Mouse (Mus musculus) adrenal gland, postnatal 36 days (tissue): ENCODE data around the gene Meox1. TPM values are rescaled to one million over a fixed set of nuclear protein-coding genes. Genes with fewer than 3 reads are reported as not detected.
A peak's percentile ranks its signal among the peaks of the same experiment; 100 is the strongest.

Experiments
- DNase-seq, 2 experiments: peaks; one replicate each; pipeline ENCODE4 v3.0.0; 2021; ENCODE audit warnings: mixed read lengths in 1 of 2
- total RNA-seq, 2 experiments: library from RNA; stranded (reverse); gene quantifications; 2 replicates each; pipeline ENCODE4 v1.2.3; 2021

Gene Meox1
- total RNA-seq, 2 experiments from 2014 or later: 3.6 to 6.0 TPM

- DNase-seq: no peak
Measured at GRCm38 (mm10) chr11:101898328-101898727, 4.2 kb upstream of the Meox1 start.

- peak; percentile 58 to 75 for DNase-seq
Measured at GRCm38 (mm10) chr11:101896546-101897361, 2.6 kb upstream of the Meox1 start.

- peak in 1 of 2 experiments; percentile 46 for DNase-seq
Measured at GRCm38 (mm10) chr11:101893560-101893959, 614 bp downstream of the Meox1 start.

GRCm38 (mm10) chr11:101891451-101891850 is 2.7 kb downstream of the Meox1 start:
- DNase-seq: no peak

- no peak for DNase-seq
Measured at GRCm38 (mm10) chr11:101889781-101890180, 4.4 kb downstream of the Meox1 start.

GRCm38 (mm10) chr11:101888820-101889219 is 5.4 kb downstream of the Meox1 start:
- no peak for DNase-seq

GRCm38 (mm10) chr11:101886436-101886835 is 7.7 kb downstream of the Meox1 start:
- no peak for DNase-seq

GRCm38 (mm10) chr11:101885881-101886319 is 8.3 kb downstream of the Meox1 start:
- no peak for DNase-seq

- DNase-seq: no peak
Measured at GRCm38 (mm10) chr11:101885232-101885631, 8.9 kb downstream of the Meox1 start.

GRCm38 (mm10) chr11:101883911-101884310 is 10.3 kb downstream of the Meox1 start:
- DNase-seq: no peak

GRCm38 (mm10) chr11:101882500-101883290 is 11.5 kb downstream of the Meox1 start:
- no peak for DNase-seq

GRCm38 (mm10) chr11:101881604-101882071 is 12.5 kb downstream of the Meox1 start:
- DNase-seq: peak; percentile 76 to 84

GRCm38 (mm10) chr11:101881185-101881584 is 13.0 kb downstream of the Meox1 start:
- no peak for DNase-seq

GRCm38 (mm10) chr11:101879672-101880071 is 14.5 kb downstream of the Meox1 start:
- no peak for DNase-seq

- DNase-seq: no peak
Measured at GRCm38 (mm10) chr11:101878696-101879095, 15.5 kb downstream of the Meox1 start.

- no peak for DNase-seq
Measured at GRCm38 (mm10) chr11:101874978-101875377, 19.2 kb downstream of the Meox1 start.

- DNase-seq: no peak
Measured at GRCm38 (mm10) chr11:101873909-101874308, 20.3 kb downstream of the Meox1 start.

- no peak for DNase-seq
Measured at GRCm38 (mm10) chr11:101871435-101871834, 22.7 kb downstream of the Meox1 start.

- DNase-seq: peak in 1 of 2 experiments; percentile 55
Measured at GRCm38 (mm10) chr11:101870067-101870765, 24.0 kb downstream of the Meox1 start.

GRCm38 (mm10) chr11:101867513-101868052 is 26.6 kb downstream of the Meox1 start:
- DNase-seq: no peak

GRCm38 (mm10) chr11:101858742-101859141 is 35.4 kb downstream of the Meox1 start:
- no peak for DNase-seq
